15 mouse cellular contexts compared by ENCODE assay signal in genomic region chr13:46413588-46413987, GRCm38 (mm10). TPM values are rescaled to one million over a fixed set of nuclear protein-coding genes. Genes with fewer than 3 reads are reported as not detected.
A peak's percentile ranks its signal among the peaks of the same experiment; 100 is the strongest.
DNase-seq lines count a peak whose midpoint lies in the region; ATAC-seq lines count a peak whose summit lies in the region.
"Had no signal": no experiment of that assay in that cellular context is flagged by ENCODE, and none has a peak within 500 bp of the region (broad histone marks: within the 10 kb centered on the region; RNA-seq: fewer than 3 reads in every experiment).

No protein-coding gene starts in this region.

- peak overlapping the region; percentile 57 for H3K4me2 ChIP-seq in heart, embryonic 14.5 days (ENCODE audit: low read length)
- no peak overlapping the region for H3K4me2 ChIP-seq in kidney, embryonic 16.5 days (replicated peaks; ENCODE audit: low read depth, low read length)
- H3K4me2 ChIP-seq: liver, embryonic 12.5 days; neural tube, embryonic 15.5 days had no signal

- H3K27ac ChIP-seq in heart, embryonic 14.5 days (replicated peaks in 1 of 2; ENCODE audit: control insufficient read depth in 1 of 2, insufficient read depth in 1 of 2, low read depth in 2 of 2, low read length in 2 of 2): peak overlapping the region; percentile 87 to 99
- H3K27ac ChIP-seq in kidney, embryonic 16.5 days (ENCODE audit: low read length): no peak overlapping the region
- H3K27ac ChIP-seq: hindbrain, postnatal 0 days; liver, embryonic 12.5 days; neural tube, embryonic 15.5 days had no signal

- 23% methylated on average over 10 of the region's 10 CpGs for WGBS in heart, embryonic 14.5 days
- 57% methylated on average over 10 of the region's 10 CpGs for WGBS in kidney, embryonic 16.5 days

- peak; percentile 29 to 50 for DNase-seq in cerebellum, postnatal 14 days
- DNase-seq in cerebellum, adult 11 months: no peak
- DNase-seq in adrenal gland, postnatal 10 days: peak; percentile 6
- peak; percentile 74 for DNase-seq in gastrocnemius, postnatal 25 days
- no peak for DNase-seq in kidney, adult 8-10 months
- DNase-seq in lung, postnatal 4 days: no peak
- DNase-seq: layer of hippocampus, adult 9-11 months had no signal

- no peaks in the 10 kb centered on the region for H3K36me3 ChIP-seq in heart, embryonic 14.5 days (ENCODE audit: control insufficient read depth, insufficient read depth, low read length)
- H3K36me3 ChIP-seq in kidney, embryonic 16.5 days (ENCODE audit: insufficient read depth, low read length): no peaks in the 10 kb centered on the region
- H3K36me3 ChIP-seq: G1E; liver, embryonic 12.5 days; neural tube, embryonic 15.5 days had no signal

- H3K9me3 ChIP-seq in heart, embryonic 14.5 days (ENCODE audit: control insufficient read depth, low read length): no peaks in the 10 kb centered on the region
- no peaks in the 10 kb centered on the region for H3K9me3 ChIP-seq in kidney, embryonic 16.5 days (ENCODE audit: low read length)
- H3K9me3 ChIP-seq: G1E; liver, embryonic 12.5 days; neural tube, embryonic 15.5 days had no signal

- peak; percentile 62; the same call in 1 of the 2 replicates for ATAC-seq in heart, embryonic 14.5 days (ENCODE audit: insufficient number of reproducible peaks, insufficient read depth, low FRiP score, low read depth)
- ATAC-seq in kidney, embryonic 16.5 days (ENCODE audit: low FRiP score, low TSS enrichment): no peak
- ATAC-seq: hindbrain, postnatal 0 days; liver, embryonic 12.5 days had no signal

- H3K4me1 ChIP-seq in heart, embryonic 14.5 days (ENCODE audit: control insufficient read depth in 2 of 2, insufficient read depth in 2 of 2, low read length in 2 of 2): peaks cover 3 to 8% of the 10 kb centered on the region in 2 experiments; a peak in 3 of 4 replicates
- H3K4me1 ChIP-seq in kidney, embryonic 16.5 days (ENCODE audit: insufficient read depth, low read length): peaks cover 3% of the 10 kb centered on the region; the same call in 1 of the 2 replicates
- H3K4me1 ChIP-seq: liver, embryonic 12.5 days had no signal

- H3K4me3 ChIP-seq in heart, embryonic 14.5 days (ENCODE audit: control insufficient read depth in 1 of 2, insufficient read depth in 1 of 2, low read depth in 1 of 2, low read length in 2 of 2): peak overlapping the region; percentile 9 to 11
- no peak overlapping the region for H3K4me3 ChIP-seq in kidney, embryonic 16.5 days (ENCODE audit: low read length)
- H3K4me3 ChIP-seq: liver, embryonic 12.5 days; megakaryocyte, embryonic 14.5 days; neural tube, embryonic 15.5 days had no signal

- H3K9ac ChIP-seq in heart, embryonic 14.5 days (ENCODE audit: low read length): peak overlapping the region; percentile 65
- no peak overlapping the region for H3K9ac ChIP-seq in kidney, embryonic 16.5 days (replicated peaks; ENCODE audit: low read length)
- H3K9ac ChIP-seq: liver, embryonic 12.5 days; neural tube, embryonic 15.5 days had no signal

- H3K27me3 ChIP-seq in heart, embryonic 14.5 days (ENCODE audit: control insufficient read depth, insufficient read depth, low read length): peaks cover 3% of the 10 kb centered on the region; the same call in 1 of the 2 replicates
- peaks cover 2% of the 10 kb centered on the region; the same call in 1 of the 2 replicates for H3K27me3 ChIP-seq in kidney, embryonic 16.5 days (ENCODE audit: insufficient read depth, low read length)
- H3K27me3 ChIP-seq: neural tube, embryonic 15.5 days had no signal

RNA-seq across cellular contexts. Expression of gene Rbm24, which starts 4.6 kb away (rescaled TPM):
- total RNA-seq in adrenal gland, postnatal 10 days (2021): 10 to 100 TPM in 1 of 2 experiments, 1 to 10 TPM in 1; 8.8 to 20.3 TPM
- total RNA-seq in gastrocnemius, postnatal 25 days (2021): 100 to 1,000 TPM; 129 to 151 TPM
- 138 and 141 TPM in 2 replicates for polyA plus RNA-seq in heart, embryonic 14.5 days (2014; fragmentation: Nextera tagmentation; extraction: Ambion mirVana)
- polyA plus RNA-seq in kidney, embryonic 16.5 days (2015; fragmentation: Nextera tagmentation; extraction: Ambion mirVana): 1.5 and 1.7 TPM in 2 replicates
- total RNA-seq: granulocyte monocyte progenitor cell, adult 5-6 weeks had no signal
- polyA plus RNA-seq: G1E had no signal

Comparison
In these comparisons a context has a peak if more than half of its experiments do, and no peak if none do; other contexts are left out.
1. DNase-seq: peak in cerebellum, postnatal 14 days (2 of 2), adrenal gland, postnatal 10 days (single experiment) and gastrocnemius, postnatal 25 days (single experiment); none in cerebellum, adult 11 months (single experiment), kidney, adult 8-10 months (0 of 2) and lung, postnatal 4 days (0 of 2).
2. RNA of gene Rbm24, which starts 4.6 kb away (total RNA-seq): 129 to 151 TPM in gastrocnemius, postnatal 25 days; 8.8 to 20.3 TPM in adrenal gland, postnatal 10 days; every median in the first group is over 4 times any median in the second.